Mouse (Mus musculus) neural tube, embryonic 13.5 days (tissue): ENCODE data around the gene Rcan1. TPM values are rescaled to one million over a fixed set of nuclear protein-coding genes. Genes with fewer than 3 reads are reported as not detected.

Experiments used
- ATAC-seq: fragments of 200-750 bp; cut with Nextera tagmentation; 2 replicates; pipeline ENCODE4 v1.8.0; 2017; ENCODE audit warnings: low read depth, mild to moderate bottlenecking, moderate TSS enrichment, moderate library complexity
- H3K27ac ChIP-seq: fragments of 300-500 bp; sonication (generic); replicated peaks from 2 replicates; pipeline ENCODE4 v1.5.1; 2015; ENCODE audit warnings: moderate library complexity, mild to moderate bottlenecking, inconsistent platforms
- H3K27me3 ChIP-seq: fragments of 300-500 bp; sonication (generic); 2 replicates; pipeline ENCODE4 v1.6.1; 2015; ENCODE audit warnings: mild to moderate bottlenecking, inconsistent platforms
- H3K36me3 ChIP-seq: fragments of 300-500 bp; sonication (generic); 2 replicates; pipeline ENCODE4 v1.6.1; 2015; ENCODE audit warnings: mild to moderate bottlenecking, inconsistent platforms
- H3K4me1 ChIP-seq: fragments of 300-500 bp; sonication (generic); replicated peaks from 2 replicates; pipeline ENCODE4 v1.6.1; 2015; ENCODE audit warnings: inconsistent platforms
- H3K4me2 ChIP-seq: fragments of 300-500 bp; sonication (generic); 2 replicates; pipeline ENCODE4 v1.6.1; 2015; ENCODE audit warnings: inconsistent platforms, mild to moderate bottlenecking, moderate library complexity
- H3K4me3 ChIP-seq: fragments of 300-500 bp; sonication (generic); 2 replicates; pipeline ENCODE4 v1.5.1; 2015; ENCODE audit warnings: mild to moderate bottlenecking, inconsistent platforms
- H3K9ac ChIP-seq: fragments of 300-500 bp; sonication (generic); 2 replicates; pipeline ENCODE4 v1.6.1; 2015; ENCODE audit warnings: moderate library complexity, mild to moderate bottlenecking, inconsistent platforms
- H3K9me3 ChIP-seq: fragments of 300-500 bp; sonication (generic); 2 replicates; pipeline ENCODE4 v1.6.1; 2016; ENCODE audit warnings: inconsistent platforms
- WGBS: fragments of 180-500 bp; shearing (Covaris S2); methylation state at CpG from one replicate; pipeline ENCODE4 v1.1.7; 2015; 5-methylcytosine and 5-hydroxymethylcytosine counted together
- polyA plus RNA-seq: library from polyadenylated mRNA; unstranded; fragments of >200 nt; fragmentation: Nextera tagmentation; extraction: Ambion mirVana; gene quantifications from 2 replicates; pipeline ENCODE4 v1.2.1, GENCODE M21; 2015

Gene Rcan1
- polyA plus RNA-seq, 1 experiment from 2014 or later, result 60.2 TPM

DNA sequence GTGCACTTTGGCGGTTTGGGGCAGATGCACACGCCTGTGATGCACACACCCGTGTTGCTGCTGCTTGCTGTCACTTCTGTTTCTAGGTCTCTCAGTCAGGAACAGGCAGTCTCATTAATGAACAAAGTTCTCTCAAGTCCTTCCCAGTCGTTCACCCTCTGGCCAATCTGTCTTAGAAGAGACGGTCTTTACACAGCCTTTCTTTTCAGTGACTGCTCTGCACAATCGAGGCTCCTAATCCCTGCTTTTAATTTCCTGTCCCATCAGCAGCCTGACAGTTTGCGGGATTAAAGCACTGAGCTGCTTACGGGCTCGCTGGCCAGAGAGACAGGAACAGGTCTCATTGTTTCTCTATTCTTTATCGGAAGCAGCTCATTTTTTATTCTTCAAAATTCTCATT, 83.0 kb downstream of the Rcan1 start:
- H3K27ac ChIP-seq, result no peak overlapping the region
- no peak overlapping the region for H3K9ac ChIP-seq
- WGBS, result 68% methylated on average over 10 of the region's 10 CpGs

DNA sequence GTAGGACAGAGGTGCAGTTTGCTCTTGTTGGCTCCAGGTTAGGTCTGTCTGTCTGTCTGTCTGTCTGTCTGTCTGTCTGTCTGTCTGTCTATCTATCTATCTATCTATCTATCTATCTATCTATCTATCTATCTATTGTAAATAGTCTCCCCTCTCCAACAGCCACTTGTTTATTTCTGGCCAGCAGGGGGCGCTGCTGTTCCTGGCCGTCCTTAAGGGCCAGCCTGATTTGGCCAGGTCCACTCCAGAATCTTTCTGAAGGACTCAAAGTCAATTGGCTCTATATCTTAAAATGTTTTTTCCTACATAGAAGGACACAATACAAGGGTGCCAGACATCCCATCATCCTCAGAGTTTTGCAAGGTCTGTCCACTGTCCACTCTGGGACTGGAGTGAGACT, 85.6 kb downstream of the Rcan1 start:
- Histone ChIP-seq H3K9me3 (no peaks in the 10 kb centered on the region), H3K36me3 (no peaks in the 10 kb centered on the region), H3K27ac (no peak overlapping the region), H3K4me2 (no peak overlapping the region), H3K4me3 (no peak overlapping the region), H3K4me1 (peaks cover 10% of the 10 kb centered on the region; the same call in 1 of the 2 replicates), H3K27me3 (no peaks in the 10 kb centered on the region), H3K9ac (no peak overlapping the region)
- ATAC-seq, result no peak
- WGBS, result 4% methylated on average over 2 of the region's 2 CpGs

More for the DNA sequence above, 83.0 kb downstream of the Rcan1 start:
- no peak for ATAC-seq
- no peaks in the 10 kb centered on the region for H3K27me3 ChIP-seq
- H3K4me2 ChIP-seq, result no peak overlapping the region
- peaks cover 2% of the 10 kb centered on the region; the same call in 1 of the 2 replicates for H3K4me1 ChIP-seq
- H3K9me3 ChIP-seq, result no peaks in the 10 kb centered on the region
- H3K36me3 ChIP-seq, result peaks cover 22% of the 10 kb centered on the region
- no peak overlapping the region for H3K4me3 ChIP-seq

DNA sequence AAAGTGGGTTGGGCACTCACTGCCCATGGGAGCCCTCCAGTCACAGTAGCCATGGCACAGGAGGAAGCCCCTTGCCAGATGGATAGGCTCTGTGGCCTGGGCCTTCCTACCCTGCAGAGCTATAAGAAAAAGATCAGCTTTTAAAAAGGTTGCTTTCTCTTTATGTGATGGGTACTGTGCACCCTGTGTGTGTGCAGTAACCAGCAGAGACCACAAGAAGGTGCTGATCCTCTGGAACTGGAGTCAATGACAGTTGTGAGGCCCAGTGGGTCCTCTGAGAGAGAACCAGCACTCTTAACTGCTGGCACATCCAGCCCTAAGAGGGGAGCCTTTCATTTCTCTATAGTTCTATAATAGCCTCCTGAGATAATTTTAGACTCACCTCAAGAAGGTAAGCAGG, 87.3 kb downstream of the Rcan1 start:
- no peaks in the 10 kb centered on the region for H3K36me3 ChIP-seq
- no peak overlapping the region for H3K27ac ChIP-seq
- no peak overlapping the region for H3K4me2 ChIP-seq
- H3K4me3 ChIP-seq, result no peak overlapping the region
- no peak overlapping the region for H3K9ac ChIP-seq
- no peaks in the 10 kb centered on the region for H3K9me3 ChIP-seq
- ATAC-seq, result no peak
- H3K27me3 ChIP-seq, result no peaks in the 10 kb centered on the region
- peaks cover 10% of the 10 kb centered on the region; the same call in 1 of the 2 replicates for H3K4me1 ChIP-seq

DNA sequence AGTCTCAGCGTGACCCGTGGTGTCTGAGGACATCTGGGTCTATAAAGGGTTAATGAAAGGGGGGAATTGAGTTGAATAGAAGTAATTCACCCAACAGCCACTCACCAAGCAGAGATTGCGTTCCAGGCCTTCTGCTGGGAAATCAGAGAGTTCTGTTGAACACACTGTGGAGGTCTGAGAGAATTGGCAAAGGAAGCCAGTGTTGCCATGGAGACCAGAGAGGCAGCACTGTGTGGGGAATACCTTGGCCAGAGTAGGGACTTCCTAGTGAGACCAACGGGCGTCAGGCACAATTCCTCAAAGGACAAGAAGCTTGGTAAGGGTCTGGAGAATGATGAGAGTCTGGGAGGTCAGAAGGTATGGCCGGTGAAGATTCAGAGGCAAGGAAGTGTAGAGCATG, 88.2 kb downstream of the Rcan1 start:
- H3K9ac ChIP-seq, result no peak overlapping the region
- H3K9me3 ChIP-seq, result no peaks in the 10 kb centered on the region
- no peak overlapping the region for H3K27ac ChIP-seq
- peaks cover 10% of the 10 kb centered on the region; the same call in 1 of the 2 replicates for H3K4me1 ChIP-seq
- H3K36me3 ChIP-seq, result no peaks in the 10 kb centered on the region
- no peaks in the 10 kb centered on the region for H3K27me3 ChIP-seq
- H3K4me2 ChIP-seq, result no peak overlapping the region
- H3K4me3 ChIP-seq, result no peak overlapping the region
- 36% methylated on average over 6 of the region's 6 CpGs for WGBS
- no peak for ATAC-seq

DNA sequence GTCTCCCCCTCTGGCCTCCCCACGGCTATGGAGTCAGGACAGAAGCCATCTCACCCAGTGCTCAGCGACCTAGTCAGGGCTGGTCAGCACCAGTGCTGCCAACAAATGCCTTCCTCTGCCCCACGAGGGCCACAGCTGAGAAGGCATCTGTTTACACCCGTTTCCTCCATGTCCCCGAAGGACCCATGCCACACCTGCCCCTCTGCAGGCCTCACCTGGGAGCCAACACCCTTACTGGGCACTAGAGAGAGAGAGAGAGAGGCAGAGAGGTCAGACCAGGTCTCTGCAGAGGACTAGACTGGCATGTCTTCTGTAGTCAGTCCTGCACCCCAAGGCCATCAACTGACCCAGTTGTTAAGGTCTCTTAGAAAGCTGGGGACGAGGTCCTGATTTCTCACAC, 89.6 kb downstream of the Rcan1 start:
- ATAC-seq, result no peak
- H3K27me3 ChIP-seq, result no peaks in the 10 kb centered on the region
- H3K4me3 ChIP-seq, result no peak overlapping the region
- H3K4me2 ChIP-seq, result no peak overlapping the region
- WGBS, result 88% methylated on average over 6 of the region's 6 CpGs
- H3K9ac ChIP-seq, result no peak overlapping the region
- H3K36me3 ChIP-seq, result no peaks in the 10 kb centered on the region
- no peak overlapping the region for H3K27ac ChIP-seq
- H3K4me1 ChIP-seq, result peaks cover 10% of the 10 kb centered on the region; the same call in 1 of the 2 replicates
- no peaks in the 10 kb centered on the region for H3K9me3 ChIP-seq

DNA sequence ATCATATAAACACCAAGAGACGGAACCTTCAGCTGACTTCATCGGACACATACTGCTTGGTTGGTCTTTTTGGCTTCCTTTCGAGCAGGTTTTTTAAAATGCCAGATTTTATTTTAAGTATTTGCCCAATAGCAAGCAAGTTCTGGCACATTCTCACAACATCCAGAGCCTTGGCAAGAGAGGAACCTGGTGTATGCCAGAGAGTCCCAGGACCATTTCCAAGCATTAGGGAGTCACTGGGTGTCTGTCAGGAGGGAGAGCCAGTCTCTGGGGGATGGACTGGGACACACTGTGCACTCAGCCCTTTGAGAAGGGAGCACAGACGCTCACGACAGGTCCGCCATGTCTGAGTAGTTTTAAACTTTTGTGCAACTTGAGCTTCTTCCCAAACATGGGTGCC, 93.7 kb downstream of the Rcan1 start:
- no peaks in the 10 kb centered on the region for H3K27me3 ChIP-seq
- H3K27ac ChIP-seq, result no peak overlapping the region
- no peaks in the 10 kb centered on the region for H3K36me3 ChIP-seq
- no peak for ATAC-seq
- no peak overlapping the region for H3K9ac ChIP-seq
- no peaks in the 10 kb centered on the region for H3K9me3 ChIP-seq
- H3K4me3 ChIP-seq, result no peak overlapping the region
- H3K4me2 ChIP-seq, result no peak overlapping the region
- peaks cover 10% of the 10 kb centered on the region for H3K4me1 ChIP-seq
- WGBS, result 95% methylated on average over 6 of the region's 6 CpGs

DNA sequence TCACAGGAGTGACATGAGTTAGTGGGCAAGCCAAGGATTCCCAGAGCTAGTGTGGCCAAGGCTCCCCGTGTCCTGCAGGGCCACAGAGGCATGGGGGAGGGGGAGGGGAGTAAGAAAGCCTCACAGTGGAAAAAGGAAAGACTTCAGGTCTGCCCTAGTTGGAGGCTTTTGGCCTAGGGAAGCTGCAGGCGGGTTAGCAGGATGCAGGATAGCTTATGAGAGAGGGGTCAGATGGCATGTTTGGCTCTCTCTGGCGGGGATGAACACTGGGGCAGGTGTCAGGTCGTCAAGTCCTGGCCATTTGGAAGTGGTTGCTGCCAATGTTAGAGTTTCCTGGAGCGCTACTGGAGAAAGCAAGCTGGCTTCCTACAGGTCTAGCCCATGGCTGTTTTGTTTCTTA, 99.0 kb downstream of the Rcan1 start:
- 57% methylated on average over 5 of the region's 5 CpGs for WGBS
- ATAC-seq, result no peak
- H3K27ac ChIP-seq, result no peak overlapping the region

DNA sequence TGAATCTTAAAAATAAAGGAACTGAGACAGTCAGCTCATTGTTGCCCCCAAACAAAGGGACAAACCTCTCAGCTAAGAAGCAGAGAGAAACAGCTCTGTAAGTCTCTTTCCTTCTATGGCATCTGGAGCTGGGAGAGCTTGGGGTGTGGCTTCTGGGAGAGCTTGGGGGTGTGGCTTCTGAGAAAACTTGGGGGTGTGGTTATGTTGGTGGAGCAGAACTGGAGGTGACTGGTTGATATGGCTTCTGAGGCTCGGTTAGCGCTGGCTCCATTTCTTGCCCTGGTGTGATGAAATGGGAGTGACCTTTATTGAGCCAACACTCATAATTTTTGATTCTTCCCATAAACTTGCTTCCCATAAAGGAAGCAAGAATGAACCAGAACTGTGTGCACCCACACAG, 101.4 kb downstream of the Rcan1 start:
- H3K4me1 ChIP-seq, result peaks cover 10% of the 10 kb centered on the region
- ATAC-seq, result no peak
- H3K9me3 ChIP-seq, result no peaks in the 10 kb centered on the region
- H3K4me3 ChIP-seq, result no peak overlapping the region
- no peak overlapping the region for H3K27ac ChIP-seq
- H3K36me3 ChIP-seq, result no peaks in the 10 kb centered on the region
- H3K9ac ChIP-seq, result no peak overlapping the region
- 47% methylated on average over 2 of the region's 2 CpGs for WGBS
- no peaks in the 10 kb centered on the region for H3K27me3 ChIP-seq
- H3K4me2 ChIP-seq, result no peak overlapping the region

More for the DNA sequence above, 99.0 kb downstream of the Rcan1 start:
- H3K9me3 ChIP-seq, result no peaks in the 10 kb centered on the region
- H3K27me3 ChIP-seq, result no peaks in the 10 kb centered on the region
- H3K4me3 ChIP-seq, result no peak overlapping the region
- H3K36me3 ChIP-seq, result no peaks in the 10 kb centered on the region
- H3K4me1 ChIP-seq, result peaks cover 10% of the 10 kb centered on the region
- no peak overlapping the region for H3K9ac ChIP-seq
- H3K4me2 ChIP-seq, result no peak overlapping the region

DNA sequence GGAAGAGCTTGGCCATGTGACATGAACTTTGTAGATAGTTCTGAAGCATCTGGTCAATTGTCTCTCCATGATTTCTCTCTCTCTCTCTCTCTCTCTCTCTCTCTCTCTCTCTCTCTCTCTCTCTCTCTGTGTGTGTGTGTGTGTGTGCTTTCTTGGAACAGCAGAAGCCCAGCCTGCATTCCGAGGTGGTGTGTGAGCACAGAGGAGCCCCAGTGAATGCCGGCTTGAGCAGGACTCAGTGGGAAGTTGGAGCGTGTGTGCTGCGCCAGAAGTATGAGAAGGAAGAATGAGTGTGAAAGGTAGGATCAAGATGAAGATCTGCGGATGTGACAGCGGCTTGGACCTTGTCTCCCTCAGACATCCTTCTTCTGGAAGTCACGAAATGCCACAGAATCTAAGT, 105.2 kb downstream of the Rcan1 start:
- no peak for ATAC-seq
- H3K27ac ChIP-seq, result no peak overlapping the region
- WGBS, result 68% methylated on average over 7 of the region's 7 CpGs
- H3K4me1 ChIP-seq, result no peaks in the 10 kb centered on the region
- no peaks in the 10 kb centered on the region for H3K36me3 ChIP-seq
- H3K9ac ChIP-seq, result no peak overlapping the region
- H3K9me3 ChIP-seq, result no peaks in the 10 kb centered on the region
- no peak overlapping the region for H3K4me3 ChIP-seq
- H3K27me3 ChIP-seq, result no peaks in the 10 kb centered on the region
- no peak overlapping the region for H3K4me2 ChIP-seq

DNA sequence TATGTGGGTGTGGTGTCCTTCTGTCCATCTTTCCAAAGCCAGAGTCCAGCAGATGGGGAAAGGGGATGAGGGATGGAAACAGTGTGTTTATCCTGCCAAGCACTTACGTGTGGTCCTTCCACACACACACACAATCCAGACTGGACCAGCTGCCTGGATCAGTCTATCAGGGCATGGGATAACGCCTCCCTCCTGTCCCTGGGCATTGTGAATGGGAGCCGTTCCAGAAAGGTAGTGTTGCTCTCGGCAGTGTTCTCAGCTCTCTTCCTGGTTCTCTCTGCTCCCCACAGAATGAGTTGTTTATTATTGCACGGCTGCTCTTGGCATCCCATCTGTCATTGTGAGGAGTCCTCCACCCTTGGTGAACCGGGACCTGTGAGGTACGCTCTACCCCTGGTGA, 110.0 kb downstream of the Rcan1 start:
- Histone ChIP-seq H3K4me3 (no peak overlapping the region), H3K9me3 (no peaks in the 10 kb centered on the region), H3K9ac (no peak overlapping the region), H3K27me3 (no peaks in the 10 kb centered on the region), H3K4me2 (no peak overlapping the region), H3K27ac (no peak overlapping the region), H3K36me3 (no peaks in the 10 kb centered on the region), H3K4me1 (peaks cover 20% of the 10 kb centered on the region)
- ATAC-seq, result no peak
- WGBS, result 75% methylated on average over 7 of the region's 7 CpGs

DNA sequence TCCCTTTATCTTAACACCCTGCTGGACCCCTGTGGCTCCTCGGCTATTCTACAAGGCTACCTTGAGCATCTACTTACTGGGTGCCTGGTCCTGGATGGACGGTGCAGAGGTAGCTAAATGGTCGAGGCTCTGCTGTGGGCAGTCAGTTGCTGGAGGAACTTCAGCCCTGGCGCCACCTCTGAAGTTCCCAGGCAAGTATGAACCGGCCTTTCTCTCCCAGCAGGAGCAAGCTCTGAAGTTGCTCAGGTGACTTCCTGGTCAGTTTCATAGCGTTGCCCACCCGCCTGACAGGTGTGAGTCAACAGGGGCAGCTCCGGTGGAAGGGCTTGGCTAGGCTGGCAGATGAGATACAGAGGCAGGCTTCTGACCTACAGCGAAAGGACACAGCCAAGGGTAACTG, 111.4 kb downstream of the Rcan1 start, which contains the start of gene Kcne1:
Gene Kcne1 (minus strand): TSS at position 240 of the 400 bp plus-strand sequence.
- Histone ChIP-seq H3K4me2 (no peak within 1 kb of the TSS), H3K36me3 (no peaks in the 10 kb centered on the region), H3K4me3 (no peak within 1 kb of the TSS), H3K9ac (no peak within 1 kb of the TSS), H3K27me3 (no peaks in the 10 kb centered on the region), H3K9me3 (no peaks in the 10 kb centered on the region), H3K27ac (no peak within 1 kb of the TSS), H3K4me1 (peaks cover 20% of the 10 kb centered on the region)
- no peak for ATAC-seq
- 73% methylated on average over 9 of the region's 9 CpGs for WGBS

DNA sequence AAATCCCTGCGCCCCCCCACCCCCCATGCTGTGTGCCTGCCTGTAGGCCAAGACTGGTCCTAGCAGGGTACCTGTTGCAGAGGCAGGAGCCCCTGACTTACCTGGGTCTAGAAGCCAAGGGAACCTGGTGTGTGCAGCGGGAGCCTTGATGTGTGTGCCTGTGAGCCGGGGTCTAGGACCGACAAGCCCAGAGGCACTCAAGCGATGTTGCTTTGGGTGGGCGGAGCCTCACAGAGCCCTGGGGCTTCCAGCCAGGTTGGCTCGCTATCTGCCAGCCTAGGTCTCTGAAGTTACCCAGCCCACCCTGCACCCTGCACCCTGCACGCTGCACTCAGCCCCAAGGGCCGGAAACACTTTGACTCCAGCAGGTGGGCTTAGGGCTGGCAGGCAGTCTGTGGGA, 111.9 kb downstream of the Rcan1 start:
- Histone ChIP-seq H3K4me1 (peaks cover 20% of the 10 kb centered on the region), H3K27me3 (no peaks in the 10 kb centered on the region), H3K9ac (no peak overlapping the region), H3K4me3 (no peak overlapping the region), H3K4me2 (no peak overlapping the region), H3K27ac (no peak overlapping the region), H3K36me3 (no peaks in the 10 kb centered on the region), H3K9me3 (no peaks in the 10 kb centered on the region)
- WGBS, result 28% methylated on average over 9 of the region's 9 CpGs
- ATAC-seq, result 0 out of 2 replicates have a peak, but pooled peaks have one; percentile 26

DNA sequence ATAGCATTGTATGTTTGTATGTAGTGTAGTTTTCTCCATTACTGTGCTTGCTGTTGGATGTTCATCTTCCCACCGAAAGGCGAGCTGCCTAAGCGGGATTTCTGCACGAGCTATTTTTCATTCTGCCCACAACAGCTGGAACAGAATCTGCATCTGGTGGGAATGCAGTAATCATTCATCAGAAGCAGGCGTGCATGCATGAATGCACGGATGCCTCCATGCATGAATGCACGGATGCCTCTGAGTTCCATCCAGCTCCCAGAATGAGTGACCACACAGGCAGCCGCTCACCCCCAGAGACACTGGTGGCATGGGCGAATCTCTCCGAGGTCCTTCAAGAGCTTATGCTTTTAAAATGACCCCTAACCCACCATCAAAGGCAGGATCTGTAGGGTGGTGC, 113.1 kb downstream of the Rcan1 start:
- H3K36me3 ChIP-seq, result no peaks in the 10 kb centered on the region
- H3K9me3 ChIP-seq, result no peaks in the 10 kb centered on the region
- H3K4me3 ChIP-seq, result no peak overlapping the region
- WGBS, result 34% methylated on average over 10 of the region's 10 CpGs
- no peak overlapping the region for H3K27ac ChIP-seq
- no peak for ATAC-seq
- no peak overlapping the region for H3K9ac ChIP-seq
- H3K4me2 ChIP-seq, result no peak overlapping the region
- H3K27me3 ChIP-seq, result no peaks in the 10 kb centered on the region
- H3K4me1 ChIP-seq, result peaks cover 20% of the 10 kb centered on the region
